Mouse (Mus musculus) hindbrain, embryonic 15.5 days (tissue): ENCODE results near the gene Slc17a2. TPM values are rescaled to one million over a fixed set of nuclear protein-coding genes. Genes with fewer than 3 reads are reported as not detected.
"Not testable (repeated sequence)": the region's sequence is repeated elsewhere in the genome, so short reads cannot be mapped to it uniquely, and the experiment has no call there.

Source experiments
- ATAC-seq: fragments of 200-750 bp; cut with Nextera tagmentation; 2 replicates; pipeline ENCODE4 v1.8.0; 2017; ENCODE audit warnings: low read depth, moderate number of reproducible peaks, moderate TSS enrichment; ENCODE audit not compliant: low FRiP score
- H3K27ac ChIP-seq: fragments of 300-500 bp; sonication (generic); replicated peaks from 2 replicates; pipeline ENCODE4 v1.5.1; 2015; ENCODE audit warnings: mild to moderate bottlenecking, inconsistent platforms
- H3K27me3 ChIP-seq: fragments of 300-500 bp; sonication (generic); 2 replicates; pipeline ENCODE4 v1.6.1; 2015; ENCODE audit warnings: control low read depth, inconsistent platforms
- H3K36me3 ChIP-seq: fragments of 300-500 bp; sonication (generic); 2 replicates; pipeline ENCODE4 v1.6.1; 2015; ENCODE audit warnings: control low read depth, inconsistent platforms
- H3K4me1 ChIP-seq: fragments of 300-500 bp; sonication (generic); replicated peaks from 2 replicates; pipeline ENCODE4 v1.6.1; 2015; ENCODE audit warnings: control low read depth, inconsistent platforms
- H3K4me2 ChIP-seq: fragments of 300-500 bp; sonication (generic); 2 replicates; pipeline ENCODE4 v1.6.1; 2015; ENCODE audit warnings: moderate library complexity, mild to moderate bottlenecking, inconsistent platforms
- H3K4me3 ChIP-seq: fragments of 300-500 bp; sonication (generic); 2 replicates; pipeline ENCODE4 v1.5.1; 2015; ENCODE audit warnings: mild to moderate bottlenecking, inconsistent platforms
- H3K9ac ChIP-seq: fragments of 300-500 bp; sonication (generic); 2 replicates; pipeline ENCODE4 v1.6.1; 2015; ENCODE audit warnings: inconsistent platforms
- H3K9me3 ChIP-seq: fragments of 300-500 bp; sonication (generic); 2 replicates; pipeline ENCODE4 v1.6.1; 2016; ENCODE audit warnings: control low read depth, inconsistent platforms
- WGBS: fragments of 180-500 bp; shearing (Covaris S2); methylation state at CpG from one replicate; pipeline ENCODE4 v1.1.7; 2015; 5-methylcytosine and 5-hydroxymethylcytosine counted together
- polyA plus RNA-seq: library from polyadenylated mRNA; unstranded; fragments of >200 nt; fragmentation: Nextera tagmentation; extraction: Ambion mirVana; gene quantifications from 2 replicates; pipeline ENCODE4 v1.2.1, GENCODE M21; 2015

Slc17a2 gene
- polyA plus RNA-seq = not detected in 2 replicates

DNA sequence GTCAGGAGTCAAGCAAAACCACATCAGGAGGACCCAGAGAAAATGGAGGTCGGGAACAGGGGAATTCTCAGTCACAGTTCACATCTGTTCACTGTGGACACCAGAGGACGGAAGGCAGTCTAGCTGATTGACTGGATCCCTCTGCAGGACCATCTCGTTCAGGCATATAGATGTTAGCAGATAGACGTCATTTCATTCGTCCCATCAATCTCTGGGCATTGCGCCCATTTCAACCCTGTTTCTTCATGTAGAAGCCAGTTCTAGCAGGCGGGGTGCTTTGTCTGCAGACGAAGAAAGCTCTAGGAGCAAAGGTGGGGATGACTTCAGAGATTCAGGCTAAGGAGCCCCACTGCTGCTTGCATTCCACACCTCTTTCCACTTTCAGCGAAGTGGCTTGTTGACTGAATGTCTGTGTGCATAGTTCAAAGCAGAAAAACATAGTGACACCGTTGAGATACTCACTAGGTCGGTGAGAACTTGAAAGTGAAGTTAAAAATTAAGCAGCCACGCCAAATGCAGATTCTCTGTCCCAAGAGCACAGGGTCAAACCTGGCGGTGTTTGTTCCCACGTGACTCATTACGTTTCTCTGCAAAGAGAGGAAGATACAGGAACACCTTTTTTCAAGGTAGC lies at the start of gene Slc17a2:
Gene Slc17a2, plus strand, starts transcription at position 572 of the 631 bp plus-strand sequence.
- no peaks in the 10 kb centered on the region for H3K4me1 ChIP-seq
- no peak for ATAC-seq
- WGBS = 90% methylated on average over 15 of the region's 15 CpGs

DNA sequence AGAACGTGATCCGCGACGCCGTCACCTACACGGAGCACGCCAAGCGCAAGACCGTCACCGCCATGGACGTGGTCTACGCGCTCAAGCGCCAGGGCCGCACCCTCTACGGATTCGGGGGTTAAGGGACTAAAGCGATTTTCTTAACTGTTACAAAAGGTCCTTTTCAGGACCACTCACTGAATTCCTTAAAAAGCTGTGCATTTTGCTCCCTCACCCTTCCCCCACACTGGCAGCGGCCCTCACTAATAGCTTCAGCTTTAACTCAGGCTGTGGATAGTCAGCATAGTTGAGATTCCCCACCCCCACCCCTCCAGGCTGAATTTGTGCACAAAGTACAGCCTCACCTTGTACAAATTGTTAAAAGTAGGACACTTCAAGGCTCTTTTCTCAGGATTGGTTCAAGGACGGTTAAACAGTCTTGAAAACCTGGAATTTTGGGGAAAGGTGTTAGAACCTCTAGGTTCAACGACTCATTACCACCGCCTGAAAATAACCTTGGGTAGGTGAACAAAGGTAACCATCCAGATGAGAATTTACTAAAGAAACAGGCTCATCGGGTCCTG lies 49.5 kb upstream of the Slc17a2 start:
- Histone ChIP-seq H3K4me1 (peaks cover 25% of the 10 kb centered on the region), H3K9me3 (no peaks in the 10 kb centered on the region), H3K4me3 (peak overlapping the region; percentile 42), H3K27me3 (no peaks in the 10 kb centered on the region), H3K27ac (peak overlapping the region; percentile 90), H3K9ac (peak overlapping the region; percentile 28), H3K4me2 (peak overlapping the region; percentile 73), H3K36me3 (no peaks in the 10 kb centered on the region)
- WGBS = 1% methylated on average over 22 of the region's 23 CpGs
- ATAC-seq = no peak

More for the DNA sequence above, at the start of gene Slc17a2:
- H3K27me3 ChIP-seq = no peaks in the 10 kb centered on the region
- no peak within 1 kb of the TSS for H3K27ac ChIP-seq
- no peaks in the 10 kb centered on the region for H3K9me3 ChIP-seq
- H3K4me3 ChIP-seq = no peak within 1 kb of the TSS
- no peak within 1 kb of the TSS for H3K9ac ChIP-seq
- no peaks in the 10 kb centered on the region for H3K36me3 ChIP-seq
- no peak within 1 kb of the TSS for H3K4me2 ChIP-seq

DNA sequence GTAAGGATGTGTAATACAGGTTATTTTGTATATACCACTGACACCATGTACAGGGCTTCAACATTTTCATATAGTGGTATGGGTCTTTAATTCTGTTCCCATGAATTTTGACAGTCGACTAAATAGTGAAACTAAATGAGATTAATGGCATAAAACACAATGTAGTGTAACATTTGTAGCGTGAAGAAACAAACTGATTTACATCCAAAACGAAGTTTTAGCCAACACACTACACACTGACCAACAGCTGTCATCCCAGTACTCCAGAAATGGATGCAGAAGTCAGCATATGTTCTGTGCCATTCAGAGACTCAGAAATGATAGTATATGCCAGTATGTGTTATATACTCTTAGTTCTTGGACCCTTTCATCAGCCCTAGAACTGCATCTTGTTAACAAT lies 48.9 kb upstream of the Slc17a2 start:
- WGBS = 49% methylated on average over 3 of the region's 3 CpGs
- no peak overlapping the region for H3K27ac ChIP-seq
- no peak overlapping the region for H3K9ac ChIP-seq
- H3K4me3 ChIP-seq = no peak overlapping the region
- ATAC-seq = no peak
- no peaks in the 10 kb centered on the region for H3K36me3 ChIP-seq
- peak overlapping the region; percentile 73; the same call in 1 of the 2 replicates for H3K4me2 ChIP-seq
- H3K4me1 ChIP-seq = peaks cover 22% of the 10 kb centered on the region
- no peaks in the 10 kb centered on the region for H3K9me3 ChIP-seq
- H3K27me3 ChIP-seq = no peaks in the 10 kb centered on the region

DNA sequence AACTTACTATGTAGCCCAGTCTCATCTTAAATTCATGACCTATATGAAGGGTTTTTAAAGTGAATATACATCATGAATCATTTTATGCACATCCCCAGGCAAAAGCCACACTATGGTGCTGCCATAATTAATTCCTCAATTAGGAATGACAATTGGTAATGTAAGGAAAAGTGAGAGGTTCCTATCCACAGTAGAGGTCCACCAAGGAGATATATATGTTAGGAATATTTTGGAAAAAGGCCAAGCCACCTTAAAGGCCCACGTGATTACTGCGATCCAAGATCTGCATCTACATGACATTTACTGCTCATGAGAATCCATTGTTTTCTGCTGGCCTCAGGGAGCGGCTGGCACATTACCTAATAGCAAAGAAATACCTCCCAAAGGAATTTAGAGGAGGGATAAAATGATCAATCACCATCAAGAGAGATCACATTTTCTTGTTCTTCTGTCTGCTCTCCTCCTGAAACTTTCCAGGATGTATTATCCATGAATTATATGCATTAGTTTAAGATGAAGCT lies 47.5 kb upstream of the Slc17a2 start:
- no peaks in the 10 kb centered on the region for H3K36me3 ChIP-seq
- no peaks in the 10 kb centered on the region for H3K27me3 ChIP-seq
- ATAC-seq = no peak
- H3K9me3 ChIP-seq = no peaks in the 10 kb centered on the region
- peaks cover 32% of the 10 kb centered on the region for H3K4me1 ChIP-seq
- 61% methylated on average over 3 of the region's 3 CpGs for WGBS
- H3K4me2 ChIP-seq = no peak overlapping the region; the same call in 1 of the 2 replicates
- H3K27ac ChIP-seq = no peak overlapping the region
- H3K9ac ChIP-seq = no peak overlapping the region
- H3K4me3 ChIP-seq = no peak overlapping the region

GRCm38 (mm10) chr13:23759916-23760239 lies 46.9 kb upstream of the Slc17a2 start:
- 71% methylated on average over 1 of the region's 1 CpGs for whole genome bisulfite sequencing
- H3K27ac ChIP-seq = peak overlapping the region; percentile 87; the same call in 1 of the 2 replicates
- no peaks in the 10 kb centered on the region for H3K36me3 ChIP-seq
- no peaks in the 10 kb centered on the region for H3K27me3 ChIP-seq
- H3K9me3 ChIP-seq = no peaks in the 10 kb centered on the region
- H3K4me3 ChIP-seq = peak overlapping the region; percentile 56
- ATAC-seq = no peak
- H3K4me2 ChIP-seq = peak overlapping the region; percentile 87
- peaks cover 37% of the 10 kb centered on the region for H3K4me1 ChIP-seq
- peak overlapping the region; percentile 50; the same call in 1 of the 2 replicates for H3K9ac ChIP-seq

- Histone ChIP-seq H3K27me3 (no peaks in the 10 kb centered on the region), H3K36me3 (no peaks in the 10 kb centered on the region), H3K4me2 (peak overlapping the region; percentile 87), H3K4me1 (peaks cover 37% of the 10 kb centered on the region), H3K9me3 (no peaks in the 10 kb centered on the region), H3K9ac (peak overlapping the region; percentile 50), H3K27ac (peak overlapping the region; percentile 87), H3K4me3 (peak overlapping the region; percentile 56)
- WGBS = 2% methylated on average over 22 of the region's 27 CpGs
- ATAC-seq = peak; percentile 21; the same call in 1 of the 2 replicates
Measured at GRCm38 (mm10) chr13:23760240-23760971, 46.4 kb upstream of the Slc17a2 start.

DNA sequence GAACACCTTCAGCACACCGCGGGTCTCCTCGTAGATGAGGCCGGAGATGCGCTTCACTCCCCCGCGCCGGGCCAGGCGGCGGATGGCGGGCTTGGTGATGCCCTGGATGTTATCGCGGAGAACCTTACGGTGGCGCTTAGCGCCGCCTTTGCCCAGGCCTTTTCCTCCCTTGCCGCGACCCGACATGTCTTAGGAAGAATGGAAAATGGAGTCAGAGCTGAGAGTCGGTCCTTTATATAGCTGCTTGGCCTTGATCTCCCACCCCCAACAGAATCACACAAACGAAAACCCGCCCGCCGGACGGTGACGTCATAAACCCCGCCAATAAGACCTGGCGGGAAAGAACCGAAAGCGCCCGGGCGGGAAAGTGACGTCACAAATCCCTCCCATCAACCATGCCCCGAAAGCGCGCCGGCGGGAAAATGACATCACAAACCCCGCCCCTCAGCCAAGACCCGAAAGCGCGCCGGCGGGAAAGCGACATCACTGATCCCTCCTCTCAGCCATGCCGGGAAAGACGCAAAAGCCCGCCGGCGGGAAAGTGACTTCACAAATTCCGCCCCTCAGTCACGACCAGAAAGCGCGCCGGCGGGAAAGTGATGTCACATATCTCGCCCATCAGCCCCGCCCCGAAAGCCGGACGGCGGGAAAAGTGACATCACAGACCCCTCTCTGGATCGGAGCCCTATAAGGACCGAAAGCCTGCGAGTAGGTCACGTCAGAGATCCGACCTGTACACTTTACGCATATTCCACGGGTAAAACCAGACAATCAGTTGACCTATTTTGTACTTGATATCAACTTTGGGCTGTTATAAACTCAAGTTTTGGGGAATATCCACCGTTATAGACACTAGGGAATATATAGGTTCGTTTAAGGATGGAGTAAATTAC lies 45.6 kb upstream of the Slc17a2 start, which contains the start of gene Hist1h4a:
Gene Hist1h4a, minus strand, starts transcription at position 259 of the 893 bp plus-strand sequence.
- Histone ChIP-seq H3K4me3 (peak within 1 kb of the TSS; percentile 56), H3K4me1 (peaks cover 37% of the 10 kb centered on the region), H3K4me2 (peak within 1 kb of the TSS; percentile 87), H3K27ac (peak within 1 kb of the TSS; percentile 87), H3K27me3 (no peaks in the 10 kb centered on the region), H3K9me3 (no peaks in the 10 kb centered on the region), H3K9ac (peak within 1 kb of the TSS; percentile 50), H3K36me3 (no peaks in the 10 kb centered on the region)
- peak; percentile 84 for ATAC-seq
- WGBS = under 1% methylated on average over 68 of the region's 72 CpGs

DNA sequence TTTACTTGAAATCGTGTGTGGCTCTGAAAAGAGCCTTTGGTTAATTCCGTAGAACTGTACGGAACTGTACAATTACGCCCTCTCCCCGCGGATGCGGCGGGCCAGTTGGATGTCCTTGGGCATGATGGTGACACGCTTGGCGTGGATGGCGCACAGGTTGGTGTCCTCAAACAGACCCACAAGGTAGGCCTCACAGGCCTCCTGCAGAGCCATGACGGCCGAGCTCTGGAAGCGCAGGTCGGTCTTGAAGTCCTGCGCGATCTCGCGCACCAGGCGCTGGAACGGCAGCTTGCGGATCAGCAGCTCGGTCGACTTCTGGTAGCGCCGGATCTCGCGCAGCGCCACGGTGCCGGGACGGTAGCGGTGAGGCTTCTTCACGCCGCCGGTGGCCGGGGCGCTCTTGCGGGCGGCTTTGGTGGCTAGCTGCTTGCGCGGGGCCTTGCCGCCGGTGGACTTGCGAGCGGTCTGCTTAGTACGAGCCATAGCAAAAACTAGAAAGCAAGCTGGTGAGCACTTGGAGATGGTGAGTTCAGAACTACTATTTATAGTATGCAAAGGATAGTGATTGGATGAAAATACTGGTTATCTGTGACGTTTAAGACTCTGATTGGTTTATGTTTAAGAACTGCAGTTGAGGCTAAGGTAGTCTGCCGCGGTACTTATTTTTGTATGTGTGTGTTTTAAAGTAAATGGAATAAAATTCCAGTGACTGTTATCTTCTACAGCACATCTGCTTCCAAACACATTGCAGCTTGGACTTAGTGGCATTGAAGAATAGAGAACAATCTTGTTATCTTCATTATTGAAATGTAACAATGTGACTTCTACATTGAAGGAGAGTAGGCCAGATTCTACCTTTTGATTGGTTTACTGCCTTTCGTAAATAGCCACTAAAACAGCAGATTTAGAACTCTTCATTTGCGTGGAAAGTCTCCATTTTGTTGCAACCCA lies 44.6 kb upstream of the Slc17a2 start, which contains the start of gene Hist1h3a:
Gene Hist1h3a, minus strand, starts transcription at position 516 of the 951 bp plus-strand sequence.
- not testable (repeated sequence) for H3K9me3 ChIP-seq, H3K27me3 ChIP-seq, H3K36me3 ChIP-seq
- peak; percentile 72 for ATAC-seq
- peak within 1 kb of the TSS; percentile 56 for H3K4me3 ChIP-seq
- peaks cover 36% of the 10 kb centered on the region for H3K4me1 ChIP-seq
- peak within 1 kb of the TSS; percentile 87 for H3K4me2 ChIP-seq
- H3K9ac ChIP-seq = peak within 1 kb of the TSS; percentile 35
- WGBS = under 1% methylated on average over 36 of the region's 52 CpGs
- H3K27ac ChIP-seq = peak within 1 kb of the TSS; percentile 87

- Histone ChIP-seq H3K9me3 (no peaks in the 10 kb centered on the region), H3K4me3 (peak overlapping the region; percentile 56), H3K27ac (peak overlapping the region; percentile 87), H3K4me2 (peak overlapping the region; percentile 87), H3K27me3 (no peaks in the 10 kb centered on the region), H3K36me3 (no peaks in the 10 kb centered on the region), H3K9ac (no peak overlapping the region), H3K4me1 (peaks cover 31% of the 10 kb centered on the region)
- ATAC-seq = no peak
- WGBS = under 1% methylated on average over 10 of the region's 10 CpGs
Measured at GRCm38 (mm10) chr13:23763242-23763585, 43.6 kb upstream of the Slc17a2 start.

GRCm38 (mm10) chr13:23763586-23764323 lies 43.0 kb upstream of the Slc17a2 start, which contains the start of gene Hist1h1a:
Gene Hist1h1a, plus strand, starts transcription at chr13:23763666.
- 3% methylated on average over 34 of the region's 34 CpGs for WGBS
- Histone ChIP-seq H3K36me3 (no peaks in the 10 kb centered on the region), H3K27me3 (no peaks in the 10 kb centered on the region), H3K9ac (peak within 1 kb of the TSS; percentile 61), H3K4me1 (peaks cover 31% of the 10 kb centered on the region), H3K4me3 (peak within 1 kb of the TSS; percentile 56), H3K9me3 (no peaks in the 10 kb centered on the region), H3K27ac (peak within 1 kb of the TSS; percentile 87), H3K4me2 (peak within 1 kb of the TSS; percentile 87)
- ATAC-seq = peak; percentile 82
